Mouse (Mus musculus): Measurements from ENCODE around the gene Gsdma2. TPM values are rescaled to one million over a fixed set of nuclear protein-coding genes. Genes with fewer than 3 reads are reported as not detected.
"Not testable (repeated sequence)": the region's sequence is repeated elsewhere in the genome, so short reads cannot be mapped to it uniquely, and the experiment has no call there.

The Gsdma2 gene
- total and polyA plus RNA-seq, 3 experiments = 0.27 TPM; not detected in 2

GRCm38 (mm10) chr11:98645946-98646345 is 613 bp upstream of the Gsdma2 start:
- no peak overlapping the region for H3K4me3 ChIP-seq (ENCODE audit: low read depth, low read length)
- TF ChIP-seq TAL1 (conservative IDR thresholded peaks at IDR 0.05; ENCODE audit: low read depth, low read length) (no peak), POLR2AphosphoS5 (IDR thresholded peaks at IDR 0.05; ENCODE audit: insufficient replicate concordance, low read depth, low read length) (no peak), CTCF (IDR thresholded peaks at IDR 0.05; ENCODE audit: low read depth, low read length) (no peak), GATA1 (IDR thresholded peaks at IDR 0.05; ENCODE audit: borderline replicate concordance, low read length) (no peak), GATA2 (IDR thresholded peaks at IDR 0.05; ENCODE audit: borderline replicate concordance, low read depth, low read length) (no peak)
- no peaks in the 10 kb centered on the region for H3K4me1 ChIP-seq (ENCODE audit: insufficient read depth, low read depth, low read length)
- no peaks in the 10 kb centered on the region for H3K9me3 ChIP-seq (replicated peaks)
- no peak for DNase-seq (ENCODE audit: low spot score)
- no peaks in the 10 kb centered on the region for H3K36me3 ChIP-seq (replicated peaks)
- H3K27me3 ChIP-seq (ENCODE audit: insufficient read depth, low read length) = peaks cover 47% of the 10 kb centered on the region
- ATAC-seq (ENCODE audit: extremely low read depth, insufficient number of reproducible peaks, low FRiP score, poor library complexity, severe bottlenecking) = no peak

GRCm38 (mm10) chr11:98655076-98655475 is 8.5 kb downstream of the Gsdma2 start:
- peak; percentile 16 for DNase-seq (ENCODE audit: low spot score)
- peaks cover 35% of the 10 kb centered on the region for H3K27me3 ChIP-seq (ENCODE audit: insufficient read depth, low read length)
- H3K4me1 ChIP-seq (ENCODE audit: insufficient read depth, low read depth, low read length); H3K36me3 ChIP-seq (replicated peaks); H3K9me3 ChIP-seq (replicated peaks); H3K4me3 ChIP-seq (ENCODE audit: low read depth, low read length): not testable (repeated sequence)
- peak; percentile 34; the same call in 1 of the 2 replicates for ATAC-seq (ENCODE audit: extremely low read depth, insufficient number of reproducible peaks, low FRiP score, poor library complexity, severe bottlenecking)
- peak; percentile 47 for TF ChIP-seq CTCF (IDR thresholded peaks at IDR 0.05; ENCODE audit: low read depth, low read length)

- Histone ChIP-seq H3K36me3 (replicated peaks) (no peaks in the 10 kb centered on the region), H3K27me3 (ENCODE audit: insufficient read depth, low read length) (peaks cover 39% of the 10 kb centered on the region), H3K4me3 (ENCODE audit: low read depth, low read length) (no peak overlapping the region), H3K4me1 (ENCODE audit: insufficient read depth, low read depth, low read length) (peaks cover 10% of the 10 kb centered on the region), H3K9me3 (replicated peaks) (no peaks in the 10 kb centered on the region)
- no peak for TF ChIP-seq GATA1 (IDR thresholded peaks at IDR 0.05; ENCODE audit: borderline replicate concordance, low read length)
- TF ChIP-seq TAL1 (conservative IDR thresholded peaks at IDR 0.05; ENCODE audit: low read depth, low read length) = no peak
- TF ChIP-seq CTCF (IDR thresholded peaks at IDR 0.05; ENCODE audit: low read depth, low read length) = peak; percentile 79
- no peak for TF ChIP-seq GATA2 (IDR thresholded peaks at IDR 0.05; ENCODE audit: borderline replicate concordance, low read depth, low read length)
- ATAC-seq (ENCODE audit: extremely low read depth, insufficient number of reproducible peaks, low FRiP score, poor library complexity, severe bottlenecking) (no peak), DNase-seq (ENCODE audit: low spot score) (peak; percentile 47)
Measured at GRCm38 (mm10) chr11:98660517-98660916, 14.0 kb downstream of the Gsdma2 start.

GRCm38 (mm10) chr11:98664091-98664490 is 17.5 kb downstream of the Gsdma2 start, which contains the start of gene Gsdma:
Gene Gsdma (plus strand): TSS chr11:98664351.
- H3K9me3 ChIP-seq (replicated peaks) = no peaks in the 10 kb centered on the region
- peaks cover 60% of the 10 kb centered on the region for H3K27me3 ChIP-seq (ENCODE audit: insufficient read depth, low read length)
- no peaks in the 10 kb centered on the region for H3K36me3 ChIP-seq (replicated peaks)
- no peak within 1 kb of the TSS for H3K4me3 ChIP-seq (ENCODE audit: low read depth, low read length)
- DNase-seq (ENCODE audit: low spot score) (no peak), ATAC-seq (ENCODE audit: extremely low read depth, insufficient number of reproducible peaks, low FRiP score, poor library complexity, severe bottlenecking) (no peak)
- TF ChIP-seq CTCF (IDR thresholded peaks at IDR 0.05; ENCODE audit: low read depth, low read length) (no peak), POLR2AphosphoS5 (IDR thresholded peaks at IDR 0.05; ENCODE audit: insufficient replicate concordance, low read depth, low read length) (no peak), GATA1 (IDR thresholded peaks at IDR 0.05; ENCODE audit: borderline replicate concordance, low read length) (no peak), TAL1 (conservative IDR thresholded peaks at IDR 0.05; ENCODE audit: low read depth, low read length) (no peak), GATA2 (IDR thresholded peaks at IDR 0.05; ENCODE audit: borderline replicate concordance, low read depth, low read length) (no peak)
- H3K4me1 ChIP-seq (ENCODE audit: insufficient read depth, low read depth, low read length) = peaks cover 10% of the 10 kb centered on the region

- Histone ChIP-seq H3K9me3 (replicated peaks) (no peaks in the 10 kb centered on the region), H3K27me3 (ENCODE audit: insufficient read depth, low read length) (peaks cover 54% of the 10 kb centered on the region), H3K4me1 (ENCODE audit: insufficient read depth, low read depth, low read length) (peaks cover 24% of the 10 kb centered on the region), H3K36me3 (replicated peaks) (no peaks in the 10 kb centered on the region), H3K4me3 (ENCODE audit: low read depth, low read length) (no peak overlapping the region)
- ATAC-seq (ENCODE audit: extremely low read depth, insufficient number of reproducible peaks, low FRiP score, poor library complexity, severe bottlenecking) (no peak), DNase-seq (ENCODE audit: low spot score) (no peak)
- TF ChIP-seq POLR2AphosphoS5 (IDR thresholded peaks at IDR 0.05; ENCODE audit: insufficient replicate concordance, low read depth, low read length) = no peak
- no peak for TF ChIP-seq CTCF (IDR thresholded peaks at IDR 0.05; ENCODE audit: low read depth, low read length)
- TF ChIP-seq GATA1 (IDR thresholded peaks at IDR 0.05; ENCODE audit: borderline replicate concordance, low read length) = no peak
- TF ChIP-seq GATA2 (IDR thresholded peaks at IDR 0.05; ENCODE audit: borderline replicate concordance, low read depth, low read length) = no peak
Measured at GRCm38 (mm10) chr11:98668984-98669383, 22.4 kb downstream of the Gsdma2 start.

- no peaks in the 10 kb centered on the region for H3K9me3 ChIP-seq (replicated peaks)
- H3K27me3 ChIP-seq (ENCODE audit: insufficient read depth, low read length) = peaks cover 54% of the 10 kb centered on the region
- TF ChIP-seq CTCF (IDR thresholded peaks at IDR 0.05; ENCODE audit: low read depth, low read length) (no peak), POLR2AphosphoS5 (IDR thresholded peaks at IDR 0.05; ENCODE audit: insufficient replicate concordance, low read depth, low read length) (no peak), GATA2 (IDR thresholded peaks at IDR 0.05; ENCODE audit: borderline replicate concordance, low read depth, low read length) (no peak), TAL1 (conservative IDR thresholded peaks at IDR 0.05; ENCODE audit: low read depth, low read length) (no peak), GATA1 (IDR thresholded peaks at IDR 0.05; ENCODE audit: borderline replicate concordance, low read length) (no peak)
- no peaks in the 10 kb centered on the region for H3K36me3 ChIP-seq (replicated peaks)
- ATAC-seq (ENCODE audit: extremely low read depth, insufficient number of reproducible peaks, low FRiP score, poor library complexity, severe bottlenecking) = no peak
- no peak for DNase-seq (ENCODE audit: low spot score)
- peaks cover 30% of the 10 kb centered on the region for H3K4me1 ChIP-seq (ENCODE audit: insufficient read depth, low read depth, low read length)
- H3K4me3 ChIP-seq (ENCODE audit: low read depth, low read length) = no peak overlapping the region
Measured at GRCm38 (mm10) chr11:98671284-98671815, 24.8 kb downstream of the Gsdma2 start.
